Mouse (Mus musculus): Measurements from ENCODE around the gene Ttll11. TPM values are rescaled to one million over a fixed set of nuclear protein-coding genes. Genes with fewer than 3 reads are reported as not detected.
A peak's percentile ranks its signal among the peaks of the same experiment; 100 is the strongest.

The Ttll11 gene
- total RNA-seq, 2 experiments from 2014 or later: 2.5 to 2.9 TPM

GRCm38 (mm10) chr2:35834198-35834913 lies 145.4 kb downstream of the Ttll11 start:
- intact Hi-C loops (cut with DNase I; ENCODE audit: low total_unique reads): no loop called here
- no peak for DNase-seq

GRCm38 (mm10) chr2:35833546-35833945 lies 146.2 kb downstream of the Ttll11 start:
- no peak for DNase-seq
- intact Hi-C loops (cut with DNase I; ENCODE audit: low total_unique reads): no loop called here

- DNase-seq: peak; percentile 12
- intact Hi-C loops (cut with DNase I; ENCODE audit: low total_unique reads): no loop called here
Observed at GRCm38 (mm10) chr2:35832742-35833425, 146.8 kb downstream of the Ttll11 start.

- no peak for DNase-seq
- intact Hi-C loops (cut with DNase I; ENCODE audit: low total_unique reads): no loop called here
Observed at GRCm38 (mm10) chr2:35831904-35832581, 147.7 kb downstream of the Ttll11 start.

- intact Hi-C loops (cut with DNase I; ENCODE audit: low total_unique reads): no loop called here
- DNase-seq: no peak
Observed at GRCm38 (mm10) chr2:35830966-35831903, 148.5 kb downstream of the Ttll11 start.

- intact Hi-C loops (cut with DNase I; ENCODE audit: low total_unique reads): no loop called here
- DNase-seq: no peak
Observed at GRCm38 (mm10) chr2:35829136-35829535, 150.6 kb downstream of the Ttll11 start.

GRCm38 (mm10) chr2:35827886-35828285 lies 151.8 kb downstream of the Ttll11 start:
- intact Hi-C loops (cut with DNase I; ENCODE audit: low total_unique reads): no loop called here

GRCm38 (mm10) chr2:35825157-35825556 lies 154.6 kb downstream of the Ttll11 start:
- no peak for DNase-seq
- intact Hi-C loops (cut with DNase I; ENCODE audit: low total_unique reads): no loop called here

More at GRCm38 (mm10) chr2:35827886-35828285, 151.8 kb downstream of the Ttll11 start:
- no peak for DNase-seq

GRCm38 (mm10) chr2:35823589-35823988 lies 156.1 kb downstream of the Ttll11 start:
- no peak for DNase-seq
- intact Hi-C loops (cut with DNase I; ENCODE audit: low total_unique reads): no loop called here

GRCm38 (mm10) chr2:35818883-35819282 lies 160.8 kb downstream of the Ttll11 start:
- no peak for DNase-seq
- intact Hi-C loops (cut with DNase I; ENCODE audit: low total_unique reads): no loop called here

GRCm38 (mm10) chr2:35816056-35816661 lies 163.6 kb downstream of the Ttll11 start:
- DNase-seq: no peak
- intact Hi-C loops (cut with DNase I; ENCODE audit: low total_unique reads): no loop called here

GRCm38 (mm10) chr2:35812561-35812933 lies 167.2 kb downstream of the Ttll11 start:
- intact Hi-C loops (cut with DNase I; ENCODE audit: low total_unique reads): no loop called here
- DNase-seq: no peak

- intact Hi-C loops (cut with DNase I; ENCODE audit: low total_unique reads): no loop called here
- DNase-seq: peak; percentile 24
Observed at GRCm38 (mm10) chr2:35811801-35812560, 167.7 kb downstream of the Ttll11 start.

- DNase-seq: no peak
- intact Hi-C loops (cut with DNase I; ENCODE audit: low total_unique reads): no loop called here
Observed at GRCm38 (mm10) chr2:35810027-35810426, 169.7 kb downstream of the Ttll11 start.

- DNase-seq: no peak
- intact Hi-C loops (cut with DNase I; ENCODE audit: low total_unique reads): no loop called here
Observed at GRCm38 (mm10) chr2:35809141-35809540, 170.6 kb downstream of the Ttll11 start.

- intact Hi-C loops (cut with DNase I; ENCODE audit: low total_unique reads): no loop called here
- DNase-seq: no peak
Observed at GRCm38 (mm10) chr2:35805881-35806280, 173.8 kb downstream of the Ttll11 start.

- DNase-seq: no peak
- intact Hi-C loops (cut with DNase I; ENCODE audit: low total_unique reads): no loop called here
Observed at GRCm38 (mm10) chr2:35803095-35803494, 176.6 kb downstream of the Ttll11 start.

GRCm38 (mm10) chr2:35801759-35802158 lies 178.0 kb downstream of the Ttll11 start:
- intact Hi-C loops (cut with DNase I; ENCODE audit: low total_unique reads): no loop called here
- no peak for DNase-seq
